Mouse (Mus musculus) layer of hippocampus, adult 8-10 months (tissue): Measurements from ENCODE around the gene Polr3gl. TPM values are rescaled to one million over a fixed set of nuclear protein-coding genes. Genes with fewer than 3 reads are reported as not detected.
A peak's percentile ranks its signal among the peaks of the same experiment; 100 is the strongest.

Source experiments
- DNase-seq, 2 experiments: peaks; one replicate each; pipeline ENCODE4 v3.0.0; 2022; ENCODE audit warnings: low spot score in 2 of 2
- total RNA-seq, 4 experiments: library from RNA; stranded (reverse); gene quantifications; 2 replicates each; pipeline ENCODE4 v1.2.4; 2022

Polr3gl gene
- total RNA-seq, 4 experiments from 2014 or later, result 30.1 to 38.6 (median 32.5) TPM

GRCm38 (mm10) chr3:96598156-96599068 lies 4.4 kb upstream of the Polr3gl start:
- DNase-seq, result peak; percentile 50 to 61

DNA sequence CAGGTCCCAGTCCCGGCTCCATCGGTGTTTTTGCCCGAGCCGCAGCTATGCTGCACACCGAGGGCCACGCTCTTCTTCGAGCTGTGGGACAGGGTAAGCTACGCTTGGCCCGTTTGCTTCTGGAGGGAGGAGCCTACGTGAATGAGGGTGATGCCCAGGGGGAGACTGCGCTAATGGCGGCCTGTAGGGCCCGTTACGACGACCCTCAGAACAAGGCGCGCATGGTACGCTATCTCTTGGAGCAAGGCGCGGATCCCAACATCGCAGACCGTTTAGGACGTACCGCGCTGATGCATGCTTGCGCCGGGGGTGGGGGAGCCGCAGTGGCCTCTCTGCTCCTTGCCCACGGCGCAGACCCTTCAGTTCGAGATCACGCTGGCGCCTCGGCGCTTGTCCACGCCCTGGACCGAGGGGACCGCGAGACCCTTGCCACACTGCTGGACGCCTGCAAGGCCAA lies 3.5 kb upstream of the Polr3gl start:
- DNase-seq, result peak in 1 of 2 experiments; percentile 40

DNA sequence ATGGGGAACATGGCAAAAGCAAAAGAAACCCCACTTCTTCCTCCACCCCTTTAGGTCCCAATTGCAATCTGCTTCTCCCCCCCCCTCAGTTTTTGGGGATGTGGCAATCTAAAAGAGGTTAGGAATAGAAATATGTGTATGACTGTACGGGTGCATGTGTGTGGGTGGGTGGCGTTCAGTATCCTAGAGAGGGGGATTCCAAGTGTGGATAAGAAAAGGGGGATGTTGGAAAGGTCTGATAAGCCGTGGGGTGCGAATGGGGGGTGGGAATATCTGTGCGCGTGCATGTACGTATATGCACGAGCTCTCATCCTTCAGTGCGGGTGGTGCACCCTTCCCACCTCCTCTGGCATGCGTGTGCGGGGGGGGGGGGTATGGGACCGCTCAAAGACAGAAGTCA lies 2.9 kb upstream of the Polr3gl start:
- DNase-seq, result no peak

DNA sequence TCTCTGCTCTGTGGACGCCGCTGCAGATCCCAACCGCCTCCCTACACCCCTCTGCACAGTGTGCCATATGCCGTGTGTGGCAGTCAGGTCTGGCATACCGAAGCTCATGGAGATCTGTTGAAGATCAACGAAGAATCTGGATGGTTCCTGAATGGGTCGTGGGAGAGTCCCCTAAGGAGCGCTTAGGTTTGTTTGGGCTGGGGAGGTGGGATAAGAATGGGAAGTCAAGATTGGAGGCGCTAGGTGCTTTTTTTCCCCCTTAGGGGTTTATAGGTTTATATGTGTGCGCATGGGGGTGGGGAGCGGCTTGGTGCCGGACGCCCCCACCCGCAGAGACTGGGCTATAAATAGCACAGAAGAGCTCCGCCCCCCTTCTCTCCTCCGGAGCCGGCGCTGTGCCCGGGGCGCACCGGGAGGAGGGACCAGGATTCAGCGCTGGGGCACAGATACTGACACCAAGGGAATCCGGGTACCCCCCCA lies 2.3 kb upstream of the Polr3gl start, which contains the start of gene Ankrd34a:
Ankrd34a (plus strand) TSS at position 409 of the 480 bp plus-strand sequence.
- DNase-seq, result peak; percentile 75 to 76

DNA sequence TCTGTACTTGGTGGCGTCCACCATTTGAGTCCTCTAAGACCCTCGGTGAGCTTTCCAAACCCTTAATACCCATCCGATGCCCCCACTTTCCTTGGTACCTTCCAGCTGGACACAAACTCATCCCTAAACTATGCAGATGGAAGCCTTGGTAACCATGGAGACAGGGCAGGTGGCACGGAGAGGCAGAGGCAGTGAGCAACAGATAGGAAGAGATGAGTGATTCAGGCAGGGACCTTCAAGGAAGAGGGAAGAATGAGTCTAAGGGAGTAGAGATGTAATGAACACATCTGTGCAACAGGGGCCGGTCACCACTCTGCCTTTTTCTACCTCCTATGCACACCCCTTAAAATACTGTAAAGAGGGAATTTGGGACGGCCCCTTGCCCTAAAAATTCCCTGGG lies 1.7 kb upstream of the Polr3gl start:
- DNase-seq, result peak; percentile 51 to 60

GRCm38 (mm10) chr3:96594851-96595250 lies 870 bp upstream of the Polr3gl start:
- DNase-seq, result no peak

- no peak for DNase-seq
Measured at GRCm38 (mm10) chr3:96593374-96593773, 607 bp downstream of the Polr3gl start.

DNA sequence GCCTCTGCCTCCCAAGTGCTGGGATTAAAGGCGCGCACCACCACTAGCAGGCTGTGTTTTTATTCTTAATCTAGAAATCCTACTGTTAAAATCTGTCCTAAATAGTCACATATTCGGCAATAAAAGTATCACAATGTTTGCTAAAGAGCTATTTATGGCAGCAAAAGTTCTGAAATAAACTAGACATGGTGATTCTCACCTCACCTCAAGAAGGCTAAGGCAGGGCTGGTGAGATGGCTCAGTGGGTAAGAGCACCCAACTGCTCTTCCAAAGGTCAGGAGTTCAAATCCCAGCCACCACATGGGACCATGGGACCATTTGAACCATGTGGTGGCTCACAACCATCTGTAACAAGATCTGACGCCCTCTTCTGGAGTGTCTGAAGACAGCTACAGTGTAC lies 3.3 kb downstream of the Polr3gl start:
- DNase-seq, result no peak

- DNase-seq, result no peak
Measured at GRCm38 (mm10) chr3:96583386-96583785, 10.6 kb downstream of the Polr3gl start.

GRCm38 (mm10) chr3:96581771-96582515 lies 12.0 kb downstream of the Polr3gl start:
- no peak for DNase-seq

- DNase-seq, result no peak
Measured at GRCm38 (mm10) chr3:96581141-96581540, 12.8 kb downstream of the Polr3gl start.

DNA sequence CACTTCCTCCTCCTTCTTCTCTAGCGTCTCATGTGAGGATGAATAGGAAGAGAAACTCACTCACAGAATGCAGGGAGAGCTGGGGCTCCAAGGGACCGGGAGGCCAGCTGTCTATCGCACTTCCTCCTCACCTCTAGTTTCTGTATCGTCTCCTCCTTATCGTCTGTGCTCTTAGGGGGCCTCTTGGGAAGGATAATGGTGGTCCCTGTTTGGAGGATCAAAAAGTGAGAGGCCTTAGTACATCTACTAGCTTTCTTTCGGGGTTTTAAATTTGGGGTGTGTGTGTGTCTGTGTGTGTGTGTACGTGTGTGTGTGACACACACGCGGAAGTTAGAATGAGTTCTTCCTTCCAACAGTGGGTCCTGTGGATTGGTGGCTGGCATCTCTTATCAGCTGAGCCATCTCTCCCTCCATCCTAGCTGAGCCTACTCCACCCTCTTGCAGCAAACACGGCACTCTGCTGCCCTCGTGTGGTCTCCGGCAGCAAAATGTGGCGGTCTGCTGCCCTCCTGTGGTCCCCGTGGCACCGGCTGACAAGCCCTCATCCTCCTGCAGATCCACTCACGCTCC lies 14.0 kb downstream of the Polr3gl start:
- DNase-seq, result peak; percentile 88 to 93

DNA sequence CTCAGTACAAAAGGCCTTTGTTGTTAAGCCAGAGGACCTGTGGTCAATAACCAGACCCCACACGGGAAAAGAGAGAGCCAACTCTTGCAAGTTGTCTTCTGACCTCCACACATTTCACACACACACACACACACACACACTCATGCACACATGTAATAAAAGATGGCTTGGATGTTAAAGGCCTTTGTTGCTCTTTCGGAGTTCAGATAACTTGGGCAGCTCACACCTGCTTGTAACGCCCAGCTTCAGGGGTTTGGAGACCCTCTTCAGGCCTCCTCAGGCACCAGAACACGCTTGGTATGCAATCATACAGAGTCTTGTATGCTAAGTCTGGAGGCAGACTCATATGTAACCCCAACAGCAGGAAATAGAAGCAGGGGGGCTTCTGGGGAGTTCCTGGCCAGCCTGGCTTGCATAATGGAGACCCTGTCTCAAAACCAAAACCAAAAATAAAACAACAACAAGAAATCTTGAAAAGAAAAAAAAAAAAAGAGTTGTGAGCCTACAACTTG lies 14.7 kb downstream of the Polr3gl start:
- DNase-seq, result no peak

DNA sequence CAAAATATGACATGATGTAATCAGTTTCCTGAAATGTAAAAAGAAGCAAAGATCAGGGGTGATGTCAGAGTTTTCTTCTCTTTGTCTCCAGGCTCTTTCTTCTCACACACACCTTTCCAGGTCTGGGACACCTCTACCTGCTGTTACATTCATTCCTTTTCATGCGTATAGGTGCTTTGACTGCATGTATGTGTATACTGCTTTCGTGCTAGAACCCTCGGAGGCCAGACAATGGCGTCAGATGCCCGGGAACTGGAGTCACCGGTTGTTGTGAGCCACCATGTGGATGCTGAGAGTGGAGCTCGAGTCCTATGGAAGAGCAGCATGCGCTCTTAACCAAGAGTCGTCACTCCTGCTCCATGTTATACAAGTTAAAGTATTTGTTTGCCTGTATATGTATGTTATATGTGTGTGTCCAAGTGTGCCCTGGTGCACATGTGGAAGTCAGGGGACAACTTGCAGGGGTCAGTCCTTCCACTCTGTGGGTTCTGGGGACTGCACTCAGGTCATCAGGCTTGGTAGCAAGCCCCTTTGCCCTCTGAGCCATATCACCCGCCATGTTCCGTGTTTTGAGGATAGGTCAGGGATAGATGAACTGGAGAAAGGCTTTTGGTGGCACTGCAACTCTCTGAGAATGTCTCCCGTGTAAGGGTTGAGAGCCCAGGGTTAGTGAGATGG lies 15.3 kb downstream of the Polr3gl start:
- no peak for DNase-seq

DNA sequence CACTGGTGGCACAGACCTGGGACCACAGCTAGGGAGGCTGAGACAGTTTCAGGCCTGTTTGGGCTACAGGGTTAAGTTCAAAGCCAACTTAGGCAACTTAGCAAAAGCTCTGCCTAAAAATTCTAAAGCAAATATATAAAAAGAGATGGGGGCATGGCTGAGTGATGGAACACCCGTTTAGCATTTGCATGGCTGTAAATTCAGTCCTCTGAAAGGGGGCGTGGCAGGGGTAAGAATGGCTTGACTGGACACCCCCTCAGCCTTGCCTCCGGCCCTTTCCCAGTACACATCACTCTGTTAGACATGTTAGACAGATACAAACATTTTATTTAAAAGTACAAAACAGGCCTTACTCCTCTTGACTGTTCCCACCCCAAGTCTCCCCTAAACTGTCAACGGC lies 16.4 kb downstream of the Polr3gl start:
- DNase-seq, result no peak

DNA sequence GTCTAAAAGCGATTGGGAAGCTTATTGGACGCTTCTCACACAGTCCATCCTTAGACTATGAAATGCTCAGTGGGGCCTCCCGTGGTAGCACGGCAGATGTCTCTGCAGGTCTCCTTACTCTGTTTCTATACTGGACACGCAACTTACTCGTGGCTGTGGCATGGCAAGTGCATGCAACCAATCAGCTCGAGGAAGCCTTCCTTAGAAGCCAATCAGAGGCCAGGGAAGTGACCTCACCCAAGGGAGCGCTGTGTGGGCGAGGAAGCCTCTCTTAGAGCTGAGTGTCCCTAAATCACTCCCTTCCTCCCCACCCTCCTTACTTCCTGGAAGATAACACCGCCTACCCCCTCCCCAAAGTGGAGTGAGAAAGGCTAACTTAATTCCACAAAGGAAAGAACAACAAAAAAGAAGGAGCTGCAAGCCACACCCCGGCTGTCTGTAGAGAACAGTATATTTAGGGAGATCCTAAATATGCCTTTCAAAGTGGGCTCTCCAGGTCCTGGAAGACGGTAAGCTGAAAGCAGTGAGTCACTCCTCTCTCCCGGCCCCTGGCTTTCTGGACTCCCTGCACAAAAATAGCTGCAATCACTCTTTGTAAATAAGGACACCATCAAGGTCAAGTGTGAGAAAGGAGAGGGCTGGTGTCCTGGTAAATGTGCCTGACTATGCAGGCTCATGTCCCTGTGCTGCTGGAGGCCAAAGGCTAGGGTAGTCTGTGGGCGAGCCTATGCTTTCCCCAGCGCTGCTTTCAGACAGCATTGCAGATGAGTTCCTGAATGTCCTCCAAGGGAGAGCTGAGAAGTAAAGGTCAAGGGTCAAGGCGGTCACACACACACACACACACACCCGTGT lies 17.1 kb downstream of the Polr3gl start, which contains the start of gene Gm16253:
Gm16253 (plus strand) TSS at position 295 of the 852 bp plus-strand sequence.
- DNase-seq, result peak; percentile 82 to 89

DNA sequence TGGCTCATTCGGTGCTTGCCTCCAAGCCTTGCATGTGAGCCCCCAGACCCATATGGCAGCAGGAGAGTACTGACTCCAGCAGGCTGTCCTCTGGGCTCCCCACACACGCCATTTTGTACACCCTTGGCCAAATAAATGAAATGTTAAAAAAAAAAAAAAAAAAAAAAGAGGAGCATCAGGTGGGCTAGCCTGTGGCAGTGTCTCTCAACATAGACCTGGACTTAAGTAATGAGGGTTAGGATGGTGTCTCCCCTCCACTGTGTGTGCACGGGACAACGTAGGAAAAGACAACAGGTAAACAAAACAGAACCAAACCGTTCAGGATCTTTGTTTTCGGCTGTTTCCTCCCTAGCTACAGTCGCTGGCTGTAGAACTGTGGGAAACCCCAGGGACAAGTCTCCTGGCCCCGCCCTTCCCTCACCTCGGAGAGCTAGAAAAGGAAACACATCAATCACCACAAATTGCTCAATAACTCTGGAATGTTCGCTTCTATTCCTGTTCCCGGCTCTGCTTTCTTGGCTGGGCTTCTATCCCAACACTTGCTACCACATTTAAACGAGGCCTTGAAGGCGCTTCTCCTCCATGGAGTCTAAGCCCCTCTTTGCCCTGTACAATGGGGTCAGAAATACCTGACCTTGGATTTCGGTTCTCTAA lies 17.8 kb downstream of the Polr3gl start:
- DNase-seq, result no peak

GRCm38 (mm10) chr3:96575272-96575984 lies 18.6 kb downstream of the Polr3gl start:
- no peak for DNase-seq
